Mouse (Mus musculus): ENCODE data around the gene Fam129b. TPM values are rescaled to one million over a fixed set of nuclear protein-coding genes. Genes with fewer than 3 reads are reported as not detected.
A peak's percentile ranks its signal among the peaks of the same experiment; 100 is the strongest.

Fam129b gene
- total and polyA plus RNA-seq, 3 experiments = 17.5 to 20.0 TPM; not detected in 1

DNA sequence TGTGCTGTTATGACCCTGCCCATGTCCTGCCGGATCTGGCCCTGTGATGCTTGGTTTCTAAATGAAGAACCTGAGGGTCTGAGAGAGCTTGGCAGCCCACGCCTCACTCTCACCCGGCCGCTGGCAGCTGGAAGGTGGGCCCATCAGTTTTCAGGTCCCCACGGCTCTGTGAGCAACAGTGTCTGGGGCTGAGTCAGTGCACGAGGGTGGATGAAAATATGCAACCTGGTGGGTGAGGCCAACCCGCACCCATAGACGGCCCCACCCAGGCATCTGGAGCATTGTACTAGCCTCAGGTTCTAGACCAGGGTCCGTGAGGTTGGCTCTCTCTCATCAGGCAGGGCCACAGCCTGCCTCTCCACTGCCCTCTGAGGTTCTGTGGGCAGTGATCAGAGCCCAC is 26.2 kb downstream of the Fam129b start:
- Histone ChIP-seq H3K36me3 (ENCODE audit: control insufficient read depth in 1 of 2, insufficient read depth in 2 of 2, low read length in 2 of 2) (peaks cover 0 to 21% of the 10 kb centered on the region in 2 experiments; a peak in 2 of 4 replicates), H3K4me1 (ENCODE audit: control insufficient read depth in 1 of 2, insufficient read depth in 2 of 2, low read length in 2 of 2) (peaks cover 16 to 41% of the 10 kb centered on the region in 2 experiments), H3K27ac (ENCODE audit: control insufficient read depth, low read depth, low read length) (no peak overlapping the region), H3K79me2 (ENCODE audit: control insufficient read depth, insufficient read depth, low read length, poor library complexity) (no peaks in the 10 kb centered on the region), H3K27me3 (ENCODE audit: control insufficient read depth in 1 of 2, insufficient read depth in 2 of 2, low read length in 2 of 2) (no peaks in the 10 kb centered on the region), H3K4me3 (ENCODE audit: control insufficient read depth in 1 of 2, insufficient read depth in 1 of 2, low read depth in 2 of 2, low read length in 2 of 2) (no peak overlapping the region), H3K9me3 (replicated peaks; ENCODE audit: insufficient read depth, low read length) (no peaks in the 10 kb centered on the region), H3K9ac (ENCODE audit: control insufficient read depth, low read depth, low read length, poor library complexity, severe bottlenecking) (no peak overlapping the region)
- no peak for DNase-seq (ENCODE audit: low read depth, low spot score)
- no peak for TF ChIP-seq MYB (IDR thresholded peaks at IDR 0.05; ENCODE audit: low read depth, low read length)
- TF ChIP-seq RAD21 (IDR thresholded peaks at IDR 0.05; ENCODE audit: low read depth, low read length) = no peak
- no peak for TF ChIP-seq ELF1 (IDR thresholded peaks at IDR 0.05; ENCODE audit: low read depth, low read length)
- TF ChIP-seq MAFK (IDR thresholded peaks at IDR 0.05; ENCODE audit: borderline replicate concordance, low read depth, low read length) = no peak
- no peak for TF ChIP-seq ZKSCAN1 (IDR thresholded peaks at IDR 0.05; ENCODE audit: low read depth, low read length)
- no peak for TF ChIP-seq TAL1 (IDR thresholded peaks at IDR 0.05; ENCODE audit: low read length)
- no peak for TF ChIP-seq ZC3H11A (IDR thresholded peaks at IDR 0.05; ENCODE audit: low read depth, low read length)
- TF ChIP-seq MYC (IDR thresholded peaks at IDR 0.05; ENCODE audit: low read depth, low read length) = no peak
- no peak for TF ChIP-seq UBTF (IDR thresholded peaks at IDR 0.05; ENCODE audit: borderline replicate concordance, insufficient read depth, low read depth, low read length)
- no peak for TF ChIP-seq KAT2A (conservative IDR thresholded peaks at IDR 0.05; ENCODE audit: low read depth, low read length)
- no peak for TF ChIP-seq SMC3 (IDR thresholded peaks at IDR 0.05; ENCODE audit: low read depth, low read length)
- no peak for TF ChIP-seq JUND (IDR thresholded peaks at IDR 0.05; ENCODE audit: low read depth, low read length)
- no peak for TF ChIP-seq ZMIZ1 (IDR thresholded peaks at IDR 0.05; ENCODE audit: low read depth, low read length)
- no peak for TF ChIP-seq GATA1 (IDR thresholded peaks at IDR 0.05; ENCODE audit: low read depth, low read length)
- no peak for TF ChIP-seq GABPA (IDR thresholded peaks at IDR 0.05; ENCODE audit: low read depth, low read length)
- no peak for TF ChIP-seq USF1 (IDR thresholded peaks at IDR 0.05; ENCODE audit: low read depth, low read length)
- TF ChIP-seq MAX (IDR thresholded peaks at IDR 0.05; ENCODE audit: low read length) = no peak
- no peak for TF ChIP-seq TCF12 (IDR thresholded peaks at IDR 0.05; ENCODE audit: low read depth, low read length)
- TF ChIP-seq EP300 (IDR thresholded peaks at IDR 0.05; ENCODE audit: low read depth in 1 of 2, low read length in 2 of 2) = no peak

- H3K79me2 ChIP-seq (ENCODE audit: control insufficient read depth, insufficient read depth, low read length, poor library complexity) = no peaks in the 10 kb centered on the region
- no peaks in the 10 kb centered on the region for H3K9me3 ChIP-seq (replicated peaks; ENCODE audit: insufficient read depth, low read length)
- H3K27me3 ChIP-seq (ENCODE audit: control insufficient read depth in 1 of 2, insufficient read depth in 2 of 2, low read length in 2 of 2) = no peaks in the 10 kb centered on the region
- H3K36me3 ChIP-seq (ENCODE audit: control insufficient read depth in 1 of 2, insufficient read depth in 2 of 2, low read length in 2 of 2) = peaks cover 0 to 17% of the 10 kb centered on the region in 2 experiments; a peak in 2 of 4 replicates
- TF ChIP-seq MYB (IDR thresholded peaks at IDR 0.05; ENCODE audit: low read depth, low read length) (0 out of 2 replicates have a peak, but pooled peaks have one; percentile 46), MYC (IDR thresholded peaks at IDR 0.05; ENCODE audit: low read depth, low read length) (0 out of 2 replicates have a peak, but pooled peaks have one; percentile 36), MXI1 (IDR thresholded peaks at IDR 0.05; ENCODE audit: low read depth, low read length) (0 out of 2 replicates have a peak, but pooled peaks have one; percentile 20), SIN3A (IDR thresholded peaks at IDR 0.05; ENCODE audit: low read length) (peak; percentile 45; the same call in 1 of the 2 replicates), USF2 (IDR thresholded peaks at IDR 0.05; ENCODE audit: borderline replicate concordance in 1 of 2, insufficient read depth in 1 of 2, low read depth in 1 of 2, low read length in 2 of 2) (no peak), TAL1 (IDR thresholded peaks at IDR 0.05; ENCODE audit: low read length) (peak; percentile 33), ETS1 (IDR thresholded peaks at IDR 0.05; ENCODE audit: low read depth, low read length) (0 out of 2 replicates have a peak, but pooled peaks have one; percentile 47), HCFC1 (IDR thresholded peaks at IDR 0.05; ENCODE audit: low read depth, low read length) (0 out of 2 replicates have a peak, but pooled peaks have one; percentile 14), RCOR1 (IDR thresholded peaks at IDR 0.05; ENCODE audit: low read depth, low read length) (peak; percentile 55; the same call in 1 of the 2 replicates), NRF1 (IDR thresholded peaks at IDR 0.05; ENCODE audit: insufficient read depth, low read depth, low read length, poor library complexity, severe bottlenecking) (no peak), CTCF (IDR thresholded peaks at IDR 0.05 in 2 of 3, conservative IDR thresholded peaks at IDR 0.05 in 1 of 3; ENCODE audit: control insufficient read depth in 1 of 3, insufficient read depth in 1 of 3, low read depth in 2 of 3, low read length in 3 of 3, poor library complexity in 1 of 3, severe bottlenecking in 1 of 3) (no peak), EP300 (IDR thresholded peaks at IDR 0.05; ENCODE audit: low read depth in 1 of 2, low read length in 2 of 2) (peak; percentile 80), POLR2AphosphoS2 (IDR thresholded peaks at IDR 0.05; ENCODE audit: low read length) (no peak), GATA1 (IDR thresholded peaks at IDR 0.05; ENCODE audit: low read depth, low read length) (peak; percentile 72; the same call in 1 of the 2 replicates), POLR2AphosphoS5 (IDR thresholded peaks at IDR 0.05; ENCODE audit: borderline replicate concordance, low read depth, low read length) (no peak), TCF12 (IDR thresholded peaks at IDR 0.05; ENCODE audit: low read depth, low read length) (peak; percentile 54)
- peak overlapping the region; percentile 49 for H3K27ac ChIP-seq (ENCODE audit: control insufficient read depth, low read depth, low read length)
- peak; percentile 73 for DNase-seq (ENCODE audit: low read depth, low spot score)
- peak overlapping the region; percentile 21; the same call in 1 of the 2 replicates for H3K9ac ChIP-seq (ENCODE audit: control insufficient read depth, low read depth, low read length, poor library complexity, severe bottlenecking)
- no peak overlapping the region for H3K4me3 ChIP-seq (ENCODE audit: control insufficient read depth in 1 of 2, insufficient read depth in 1 of 2, low read depth in 2 of 2, low read length in 2 of 2)
- peaks cover 16 to 28% of the 10 kb centered on the region in 2 experiments for H3K4me1 ChIP-seq (ENCODE audit: control insufficient read depth in 1 of 2, insufficient read depth in 2 of 2, low read length in 2 of 2)
These were observed 27.6 kb downstream of the Fam129b start for GRCm38 (mm10) chr2:32903470-32903869.
